Mouse (Mus musculus): ENCODE measurements around the gene Mettl21c.
"Not testable (repeated sequence)": the region's sequence is repeated elsewhere in the genome, so short reads cannot be mapped to it uniquely, and the experiment has no call there.

Gene Mettl21c

GRCm38 (mm10) chr1:44019934-44020333 lies at the start of gene Mettl21c:
Mettl21c (minus strand) TSS chr1:44020034.
- no peak for DNase-seq

GRCm38 (mm10) chr1:44064625-44065024 lies 44.8 kb upstream of the Mettl21c start:
- DNase-seq = peak; percentile 65

GRCm38 (mm10) chr1:44063439-44063838 lies 43.6 kb upstream of the Mettl21c start:
- no peak for DNase-seq

GRCm38 (mm10) chr1:44061836-44062235 lies 42.0 kb upstream of the Mettl21c start, which contains the start of gene Gm8251:
Gm8251 (minus strand) TSS chr1:44061936.
- DNase-seq = no peak

DNA sequence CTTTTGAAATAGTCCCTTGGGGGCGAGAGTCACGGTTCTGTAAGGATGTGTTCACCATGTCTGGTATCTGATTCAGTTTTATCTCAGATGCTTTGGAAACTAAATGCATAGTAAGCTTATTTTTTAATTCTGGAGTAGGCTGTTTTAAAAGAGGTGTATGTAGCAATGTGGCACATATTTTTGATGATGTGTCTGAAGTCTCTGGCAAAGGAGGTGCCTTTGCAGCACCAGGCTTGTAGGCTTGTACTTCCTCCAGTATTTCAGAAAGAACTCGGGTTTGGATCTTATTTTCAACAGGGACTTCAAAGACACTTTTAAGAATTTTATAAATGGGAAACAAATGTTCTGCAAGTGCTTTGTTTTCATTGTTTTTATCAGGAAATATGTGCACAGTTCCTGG lies 38.0 kb upstream of the Mettl21c start:
- DNase-seq = no peak

DNA sequence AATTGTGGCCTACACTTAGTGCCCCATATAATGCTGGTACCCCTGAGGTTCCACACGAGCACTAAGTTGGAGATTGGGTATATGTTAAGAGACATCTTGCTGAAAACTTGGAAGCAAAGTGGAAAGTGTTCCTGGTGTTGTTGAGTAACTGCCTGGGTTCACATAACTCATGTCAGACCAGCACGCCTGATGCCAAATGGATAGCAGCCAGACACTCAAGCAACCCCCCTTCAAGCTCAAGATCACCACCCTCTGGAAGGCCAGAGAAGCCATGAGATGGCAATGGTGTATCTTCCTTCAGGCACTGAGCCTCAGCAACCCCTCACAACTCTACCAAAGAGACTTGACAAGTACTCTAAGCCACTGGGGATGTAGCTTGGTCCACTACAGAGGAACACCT lies 26.7 kb upstream of the Mettl21c start:
- no peak for DNase-seq

GRCm38 (mm10) chr1:44045689-44046088 lies 25.9 kb upstream of the Mettl21c start:
- not testable (repeated sequence) for DNase-seq

GRCm38 (mm10) chr1:44042555-44042915 lies 22.7 kb upstream of the Mettl21c start:
- DNase-seq = no peak

DNA sequence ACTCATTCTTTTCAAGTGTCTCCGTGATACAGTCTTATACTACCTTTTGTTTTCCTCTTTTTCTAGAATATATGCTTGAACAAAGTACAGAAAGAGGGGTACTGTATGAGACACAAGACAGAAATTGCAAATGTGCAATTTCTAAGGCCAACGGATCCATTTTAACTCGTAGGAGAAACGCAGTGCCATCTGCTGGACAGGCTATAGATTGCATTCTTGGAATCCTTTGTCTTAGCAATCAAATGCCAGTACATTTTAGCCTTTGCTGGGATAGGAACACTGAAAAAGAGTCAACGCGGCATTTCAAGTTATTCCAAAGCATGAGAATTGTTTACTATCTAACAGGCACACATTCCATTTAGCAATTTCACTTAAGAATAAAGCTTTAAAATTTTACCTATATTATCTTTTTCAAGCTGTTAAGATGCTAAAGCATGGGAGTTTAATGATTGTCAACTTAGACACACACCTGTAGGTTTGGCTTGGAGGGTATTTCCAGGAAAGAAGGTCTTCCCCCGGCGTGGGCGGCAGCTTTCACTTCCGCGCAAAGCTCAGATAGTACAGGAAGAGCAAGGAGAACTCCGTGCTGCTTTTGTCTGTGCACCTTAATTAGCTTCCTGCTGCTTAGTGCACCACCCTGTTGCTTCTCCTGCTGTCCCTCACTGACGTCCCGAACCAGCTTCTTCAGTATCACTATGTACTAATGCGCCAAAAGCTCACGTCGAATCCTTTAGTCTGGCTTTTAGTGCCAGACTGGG lies 22.1 kb upstream of the Mettl21c start:
- peak; percentile 65 for DNase-seq

- DNase-seq = no peak
Observed at GRCm38 (mm10) chr1:44032948-44033347, 13.1 kb upstream of the Mettl21c start.

DNA sequence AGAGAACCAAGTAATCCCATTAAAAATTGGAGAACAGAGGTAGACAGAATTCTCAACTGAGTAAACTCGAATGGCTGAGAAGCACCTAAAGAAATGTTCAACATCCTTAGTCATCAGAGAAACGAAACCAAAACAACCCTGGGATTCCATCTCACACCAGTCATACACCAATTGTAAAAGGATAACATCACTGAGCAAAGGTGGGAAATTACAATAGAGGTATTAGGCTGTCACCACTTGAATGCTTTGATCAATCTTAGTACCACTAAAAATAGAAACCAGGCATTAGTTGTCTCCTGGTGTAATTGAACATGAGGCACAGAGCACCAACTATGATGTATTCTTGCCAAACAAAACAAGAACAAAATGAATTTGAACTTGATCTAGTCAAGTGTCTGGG lies 12.4 kb upstream of the Mettl21c start:
- no peak for DNase-seq

GRCm38 (mm10) chr1:44027651-44028050 lies 7.8 kb upstream of the Mettl21c start:
- DNase-seq = peak; percentile 37

DNA sequence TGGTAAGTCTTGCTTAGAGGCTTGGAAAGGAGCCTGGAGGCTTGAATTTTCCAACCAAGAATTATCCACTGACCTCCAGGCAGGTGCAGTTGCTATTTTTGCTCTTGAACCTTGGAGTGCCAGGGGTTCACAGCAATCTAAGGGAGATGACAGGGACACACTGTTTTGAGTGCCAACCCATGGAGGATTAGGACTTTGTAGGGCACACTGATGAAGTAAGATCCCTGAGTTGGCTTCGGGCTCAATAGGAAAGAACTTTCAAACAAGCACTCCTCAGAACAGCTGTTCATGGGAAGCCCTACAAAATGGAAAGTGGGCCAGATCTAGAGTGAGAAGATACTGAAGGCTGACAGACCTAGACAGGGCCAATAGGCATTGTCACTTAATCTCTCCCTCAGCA lies 2.8 kb upstream of the Mettl21c start:
- no peak for DNase-seq

GRCm38 (mm10) chr1:44015556-44015955 lies 4.3 kb downstream of the Mettl21c start:
- peak; percentile 21 for DNase-seq

GRCm38 (mm10) chr1:44004513-44004912 lies 15.3 kb downstream of the Mettl21c start:
- DNase-seq = no peak

DNA sequence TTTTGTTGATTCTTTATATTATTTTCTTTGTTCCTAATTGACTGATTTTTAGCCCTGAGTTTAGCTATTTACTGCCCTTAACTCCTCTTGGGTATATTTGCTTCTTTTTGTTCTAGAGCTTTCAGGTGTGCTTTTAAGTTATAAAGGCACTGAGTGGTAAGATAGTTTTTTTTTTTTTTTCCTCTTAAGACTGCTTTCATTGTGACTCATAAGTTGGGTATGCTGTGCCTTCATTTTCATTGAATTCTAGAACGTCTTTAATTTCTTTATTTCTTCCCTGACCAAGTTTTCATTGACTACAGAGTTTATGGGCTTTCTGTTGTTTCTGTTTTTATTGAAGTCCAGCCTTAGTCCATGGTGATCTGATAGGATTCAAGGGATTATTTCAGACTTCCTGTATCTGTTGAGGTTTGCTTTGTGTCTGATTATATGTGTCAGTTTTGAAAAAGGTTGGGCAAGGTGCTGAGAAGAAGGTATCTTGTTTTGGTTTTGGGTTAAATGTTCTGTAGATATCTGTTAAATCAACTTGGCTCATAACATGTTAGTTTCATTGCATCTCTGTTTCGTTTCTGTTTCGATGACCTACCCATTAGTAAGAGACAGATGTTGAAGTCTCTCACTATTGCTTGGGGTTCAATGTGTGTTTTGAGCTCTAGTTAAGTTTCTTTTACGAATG lies 22.8 kb downstream of the Mettl21c start:
- no peak for DNase-seq

- DNase-seq = no peak
Observed at GRCm38 (mm10) chr1:43971089-43971488, 48.7 kb downstream of the Mettl21c start.

- no peak for DNase-seq
Observed at GRCm38 (mm10) chr1:43969361-43969760, 50.5 kb downstream of the Mettl21c start.

- no peak for DNase-seq
Observed at GRCm38 (mm10) chr1:43966756-43967155, 53.1 kb downstream of the Mettl21c start.

DNA sequence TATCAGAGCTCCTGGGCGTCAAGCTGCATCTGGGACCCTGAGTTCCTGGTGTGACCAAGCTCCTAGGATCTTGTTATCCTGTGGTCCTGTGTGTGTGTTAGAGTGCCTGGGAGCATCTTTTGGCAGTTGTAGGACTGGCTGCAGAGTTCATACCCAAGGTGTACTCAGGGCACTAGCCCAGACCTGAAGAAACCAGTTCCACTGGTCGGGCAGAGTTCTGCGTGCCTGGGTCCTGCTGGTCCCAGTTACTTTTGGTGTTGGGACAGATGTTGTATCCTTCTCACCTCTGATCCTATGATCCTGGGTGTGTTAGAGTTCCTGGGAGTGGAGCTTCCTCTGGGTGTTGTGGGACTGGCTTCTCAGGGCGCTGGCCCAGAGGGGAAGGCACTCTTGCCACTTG lies 55.5 kb downstream of the Mettl21c start:
- DNase-seq = no peak
